Comparison of ENCODE assay signal across 23 mouse cellular contexts in genomic region chr6:119492630-119493014, GRCm38 (mm10). TPM values are rescaled to one million over a fixed set of nuclear protein-coding genes. Genes with fewer than 3 reads are reported as not detected.
DNase-seq lines count a peak whose midpoint lies in the region; ATAC-seq and TF ChIP-seq lines count a peak whose summit lies in the region.
"Had no signal": no experiment of that assay in that cellular context is flagged by ENCODE, and none has a peak within 500 bp of the region (broad histone marks: within the 10 kb centered on the region; RNA-seq: fewer than 3 reads in every experiment).

No protein-coding gene starts in this region.

- no peaks in the 10 kb centered on the region for H3K36me3 ChIP-seq in forebrain, embryonic 11.5 days (ENCODE audit: control insufficient read depth, insufficient read depth, low read length)
- no peaks in the 10 kb centered on the region for H3K36me3 ChIP-seq in forebrain, postnatal 0 days (ENCODE audit: insufficient read depth)
- H3K36me3 ChIP-seq in midbrain, embryonic 11.5 days (ENCODE audit: control insufficient read depth, insufficient read depth, low read length) = no peaks in the 10 kb centered on the region
- no peaks in the 10 kb centered on the region for H3K36me3 ChIP-seq in midbrain, postnatal 0 days (ENCODE audit: insufficient read depth, low read length)
- H3K36me3 ChIP-seq in forebrain, embryonic 13.5 days (ENCODE audit: poor library complexity, severe bottlenecking) = no peaks in the 10 kb centered on the region
- H3K36me3 ChIP-seq: G1E; hindbrain, embryonic 13.5 days; liver, embryonic 13.5 days; lung, embryonic 15.5 days; stomach, embryonic 15.5 days had no signal

- TF ChIP-seq CTCF in forebrain, postnatal 0 days (IDR thresholded peaks at IDR 0.05; ENCODE audit: low read depth) = no peak
- TF ChIP-seq CTCF in midbrain, postnatal 0 days (IDR thresholded peaks at IDR 0.05) = no peak

- ATAC-seq in forebrain, embryonic 11.5 days (replicated peaks; ENCODE audit: low FRiP score) = peak; percentile 55
- ATAC-seq in forebrain, postnatal 0 days = no peak
- ATAC-seq in midbrain, embryonic 11.5 days (ENCODE audit: low FRiP score) = peak; percentile 55
- no peak for ATAC-seq in midbrain, postnatal 0 days (ENCODE audit: low FRiP score)
- ATAC-seq in forebrain, embryonic 13.5 days = no peak; the same call in 1 of the 2 replicates
- no peak for ATAC-seq in erythroid progenitor cell, adult 5-6 weeks (replicated peaks; ENCODE audit: low FRiP score, poor library complexity, severe bottlenecking)
- ATAC-seq: activated CD4-positive, CD25-positive, alpha-beta regulatory T cell, adult 4 months; intestine, embryonic 16.5 days had no signal

- H3K4me2 ChIP-seq in forebrain, embryonic 11.5 days (ENCODE audit: low read depth, low read length, severe bottlenecking) = peak overlapping the region; percentile 27; the same call in 1 of the 2 replicates
- no peak overlapping the region for H3K4me2 ChIP-seq in forebrain, postnatal 0 days (ENCODE audit: low read depth)
- H3K4me2 ChIP-seq in midbrain, embryonic 11.5 days = peak overlapping the region; percentile 28
- no peak overlapping the region for H3K4me2 ChIP-seq in midbrain, postnatal 0 days (ENCODE audit: low read depth, low read length, poor library complexity, severe bottlenecking)
- 0 out of 2 replicates have a peak overlapping the region, but pooled peaks have one; percentile 3 for H3K4me2 ChIP-seq in forebrain, embryonic 13.5 days
- H3K4me2 ChIP-seq: hindbrain, embryonic 13.5 days; liver, embryonic 13.5 days; lung, embryonic 15.5 days; stomach, embryonic 15.5 days had no signal

- no peak overlapping the region for H3K4me3 ChIP-seq in forebrain, embryonic 11.5 days (ENCODE audit: low read depth, low read length)
- no peak overlapping the region for H3K4me3 ChIP-seq in forebrain, postnatal 0 days (ENCODE audit: low read depth, low read length)
- no peak overlapping the region for H3K4me3 ChIP-seq in midbrain, embryonic 11.5 days (ENCODE audit: low read depth, low read length)
- H3K4me3 ChIP-seq in midbrain, postnatal 0 days (ENCODE audit: low read depth, low read length) = no peak overlapping the region
- no peak overlapping the region for H3K4me3 ChIP-seq in forebrain, embryonic 13.5 days
- H3K4me3 ChIP-seq: hindbrain, embryonic 13.5 days; liver, embryonic 13.5 days; lung, embryonic 15.5 days; stomach, embryonic 15.5 days had no signal

- DNase-seq in forebrain, embryonic 11.5 days (ENCODE audit: low spot score) = peak; percentile 67
- DNase-seq in forebrain, postnatal 0 days = no peak
- DNase-seq in midbrain, embryonic 11.5 days (ENCODE audit: low spot score, missing footprints) = peak; percentile 95
- DNase-seq in midbrain, postnatal 0 days (ENCODE audit: low spot score) = no peak
- peak; percentile 62 for DNase-seq in retina, postnatal 1 day
- no peak for DNase-seq in adrenal gland, adult 8-10 months
- DNase-seq: adrenal gland, postnatal 25 days; cerebellum, adult 11 months; cerebellum, postnatal 10 days; gastrocnemius, postnatal 10 days; liver, embryonic 13.5 days; right cerebral cortex, postnatal 14 days; thymus, adult 18-20 months; thymus, postnatal 4 days had no signal

- peaks cover 29% of the 10 kb centered on the region for H3K4me1 ChIP-seq in forebrain, embryonic 11.5 days (replicated peaks; ENCODE audit: control insufficient read depth, insufficient read depth, low read length)
- H3K4me1 ChIP-seq in forebrain, postnatal 0 days (ENCODE audit: insufficient read depth) = peaks cover 13% of the 10 kb centered on the region; the same call in 1 of the 2 replicates
- peaks cover 34% of the 10 kb centered on the region for H3K4me1 ChIP-seq in midbrain, embryonic 11.5 days (ENCODE audit: control insufficient read depth, insufficient read depth, low read length)
- 0 out of 2 replicates have a peak, but pooled peaks cover 6% of the 10 kb centered on the region for H3K4me1 ChIP-seq in midbrain, postnatal 0 days (ENCODE audit: insufficient read depth, low read length)
- peaks cover 34% of the 10 kb centered on the region for H3K4me1 ChIP-seq in forebrain, embryonic 13.5 days
- H3K4me1 ChIP-seq: liver, embryonic 13.5 days had no signal

- no peak overlapping the region for H3K9ac ChIP-seq in forebrain, embryonic 11.5 days (ENCODE audit: low read length)
- H3K9ac ChIP-seq in forebrain, postnatal 0 days = no peak overlapping the region
- no peak overlapping the region; the same call in 1 of the 2 replicates for H3K9ac ChIP-seq in midbrain, embryonic 11.5 days (ENCODE audit: low read length)
- H3K9ac ChIP-seq in midbrain, postnatal 0 days (replicated peaks; ENCODE audit: low read length, poor library complexity, severe bottlenecking) = no peak overlapping the region
- 0 out of 2 replicates have a peak overlapping the region, but pooled peaks have one; percentile 12 for H3K9ac ChIP-seq in forebrain, embryonic 13.5 days
- H3K9ac ChIP-seq: hindbrain, embryonic 13.5 days; liver, embryonic 13.5 days; lung, embryonic 15.5 days; stomach, embryonic 15.5 days had no signal

- no peaks in the 10 kb centered on the region for H3K9me3 ChIP-seq in forebrain, embryonic 11.5 days (ENCODE audit: control insufficient read depth, low read length)
- H3K9me3 ChIP-seq in forebrain, postnatal 0 days (ENCODE audit: low read length) = no peaks in the 10 kb centered on the region
- H3K9me3 ChIP-seq in midbrain, embryonic 11.5 days (ENCODE audit: control insufficient read depth, low read length) = no peaks in the 10 kb centered on the region; the same call in 1 of the 2 replicates
- no peaks in the 10 kb centered on the region for H3K9me3 ChIP-seq in midbrain, postnatal 0 days (ENCODE audit: low read length)
- H3K9me3 ChIP-seq in forebrain, embryonic 13.5 days (replicated peaks) = no peaks in the 10 kb centered on the region
- H3K9me3 ChIP-seq: G1E; hindbrain, embryonic 13.5 days; liver, embryonic 13.5 days; lung, embryonic 15.5 days; stomach, embryonic 15.5 days had no signal

- 7% methylated on average over 7 of the region's 7 CpGs for WGBS in forebrain, embryonic 11.5 days
- 19% methylated on average over 7 of the region's 7 CpGs for WGBS in forebrain, postnatal 0 days
- WGBS in midbrain, embryonic 11.5 days = 11% methylated on average over 7 of the region's 7 CpGs
- WGBS in midbrain, postnatal 0 days = 25% methylated on average over 7 of the region's 7 CpGs
- 3% methylated on average over 7 of the region's 7 CpGs for WGBS in forebrain, embryonic 13.5 days

- H3K27ac ChIP-seq in forebrain, embryonic 11.5 days (ENCODE audit: low read depth, low read length) = peak overlapping the region; percentile 82
- no peak overlapping the region for H3K27ac ChIP-seq in forebrain, postnatal 0 days (ENCODE audit: low read depth, low read length)
- peak overlapping the region; percentile 81 for H3K27ac ChIP-seq in midbrain, embryonic 11.5 days (ENCODE audit: low read depth, low read length)
- no peak overlapping the region for H3K27ac ChIP-seq in midbrain, postnatal 0 days (ENCODE audit: low read depth, low read length)
- peak overlapping the region; percentile 45; the same call in 1 of the 2 replicates for H3K27ac ChIP-seq in forebrain, embryonic 13.5 days
- H3K27ac ChIP-seq: hindbrain, embryonic 13.5 days; liver, embryonic 13.5 days; lung, embryonic 15.5 days; macrophage; stomach, embryonic 15.5 days had no signal

- no peaks in the 10 kb centered on the region for H3K27me3 ChIP-seq in forebrain, embryonic 11.5 days (ENCODE audit: control insufficient read depth, insufficient read depth, low read length)
- no peaks in the 10 kb centered on the region for H3K27me3 ChIP-seq in forebrain, postnatal 0 days (ENCODE audit: insufficient read depth, low read length)
- H3K27me3 ChIP-seq in midbrain, embryonic 11.5 days (ENCODE audit: control insufficient read depth, insufficient read depth, low read length) = peaks cover 3% of the 10 kb centered on the region; the same call in 1 of the 2 replicates
- no peaks in the 10 kb centered on the region for H3K27me3 ChIP-seq in midbrain, postnatal 0 days (ENCODE audit: insufficient read depth, low read length)
- no peaks in the 10 kb centered on the region for H3K27me3 ChIP-seq in forebrain, embryonic 13.5 days
- H3K27me3 ChIP-seq: hindbrain, embryonic 13.5 days; liver, embryonic 13.5 days; lung, embryonic 15.5 days; stomach, embryonic 15.5 days had no signal

RNA-seq across cellular contexts. Expression of gene Fbxl14, which starts 13.2 kb away (rescaled TPM):
- 5.6 and 6.3 TPM in 2 replicates for polyA plus RNA-seq in forebrain, embryonic 11.5 days (2014; fragmentation: Nextera tagmentation; extraction: Ambion mirVana)
- total RNA-seq in forebrain, postnatal 0 days (2014; rRNA removed) = 40.3 and 54.5 TPM in 2 replicates
- 1.9 and 2.2 TPM in 2 replicates for polyA plus RNA-seq in forebrain, postnatal 0 days (2015; fragmentation: Nextera tagmentation; extraction: Ambion mirVana)
- 5.7 and 6.6 TPM in 2 replicates for polyA plus RNA-seq in midbrain, embryonic 11.5 days (2014; fragmentation: Nextera tagmentation; extraction: Ambion mirVana)
- 45.9 and 48.2 TPM in 2 replicates for total RNA-seq in midbrain, postnatal 0 days (2014; rRNA removed)
- 1.7 TPM in 2 replicates for polyA plus RNA-seq in midbrain, postnatal 0 days (2015; fragmentation: Nextera tagmentation; extraction: Ambion mirVana)
- 4.1 and 4.2 TPM in 2 replicates for polyA plus RNA-seq in forebrain, embryonic 13.5 days (2015; fragmentation: Nextera tagmentation; extraction: Ambion mirVana)
- total RNA-seq in erythroid progenitor cell, adult 5-6 weeks (2015; ENCODE audit: low replicate concordance) = 15.9 TPM in 2 replicates
- 14.1 and 15.9 TPM in 2 replicates for total RNA-seq in erythroid progenitor cell, adult 5-6 weeks (2017; ENCODE audit: low replicate concordance)
- total RNA-seq in adrenal gland, adult 8-10 months (2022) = 10 to 100 TPM; 35.2 to 38.8 (median 36.3) TPM

RNA-seq across cellular contexts. Expression of gene Wnt5b, which starts 51.5 kb away (rescaled TPM):
- polyA plus RNA-seq in forebrain, embryonic 11.5 days (2014; fragmentation: Nextera tagmentation; extraction: Ambion mirVana) = 14.5 and 16.1 TPM in 2 replicates
- total RNA-seq in forebrain, postnatal 0 days (2014; rRNA removed) = 3.1 and 4.4 TPM in 2 replicates
- polyA plus RNA-seq in forebrain, postnatal 0 days (2015; fragmentation: Nextera tagmentation; extraction: Ambion mirVana) = 2.2 and 2.5 TPM in 2 replicates
- 6.9 and 9.2 TPM in 2 replicates for polyA plus RNA-seq in midbrain, embryonic 11.5 days (2014; fragmentation: Nextera tagmentation; extraction: Ambion mirVana)
- 2.1 and 4.4 TPM in 2 replicates for total RNA-seq in midbrain, postnatal 0 days (2014; rRNA removed)
- polyA plus RNA-seq in midbrain, postnatal 0 days (2015; fragmentation: Nextera tagmentation; extraction: Ambion mirVana) = 0.99 and 1.6 TPM in 2 replicates
- 4.5 and 5.2 TPM in 2 replicates for polyA plus RNA-seq in forebrain, embryonic 13.5 days (2015; fragmentation: Nextera tagmentation; extraction: Ambion mirVana)
- total RNA-seq in erythroid progenitor cell, adult 5-6 weeks (2015; ENCODE audit: low replicate concordance) = not detected in 2 replicates
- total RNA-seq in erythroid progenitor cell, adult 5-6 weeks (2017; ENCODE audit: low replicate concordance) = not detected in 2 replicates
- 1 to 10 TPM; 1.7 to 4.7 (median 3.5) TPM for total RNA-seq in adrenal gland, adult 8-10 months (2022)
- total RNA-seq: G1E had no signal
- polyA plus RNA-seq: activated CD4-positive, CD25-positive, alpha-beta regulatory T cell, adult 4 months; macrophage had no signal

Comparison
In these comparisons a context has a peak if more than half of its experiments do, and no peak if none do; other contexts are left out.
1. ATAC-seq: peak in forebrain, embryonic 11.5 days (single experiment) and midbrain, embryonic 11.5 days (single experiment); none in forebrain, postnatal 0 days (single experiment), midbrain, postnatal 0 days (single experiment), forebrain, embryonic 13.5 days (single experiment) and erythroid progenitor cell, adult 5-6 weeks (single experiment).
2. DNase-seq: peak in forebrain, embryonic 11.5 days (single experiment), midbrain, embryonic 11.5 days (single experiment) and retina, postnatal 1 day (single experiment); none in forebrain, postnatal 0 days (single experiment), midbrain, postnatal 0 days (single experiment) and adrenal gland, adult 8-10 months (single experiment).
3. H3K27ac ChIP-seq: peak in forebrain, embryonic 11.5 days (single experiment), midbrain, embryonic 11.5 days (single experiment) and forebrain, embryonic 13.5 days (single experiment); none in forebrain, postnatal 0 days (single experiment) and midbrain, postnatal 0 days (single experiment).
4. H3K4me2 ChIP-seq: peak in forebrain, embryonic 11.5 days (single experiment), midbrain, embryonic 11.5 days (single experiment) and forebrain, embryonic 13.5 days (single experiment); none in forebrain, postnatal 0 days (single experiment) and midbrain, postnatal 0 days (single experiment).